Mouse (Mus musculus) gastrocnemius, postnatal 36 days (tissue): Measurements from ENCODE around the gene Kmt2e. TPM values are rescaled to one million over a fixed set of nuclear protein-coding genes. Genes with fewer than 3 reads are reported as not detected.

Experiments
- DNase-seq, 2 experiments: peaks; one replicate each; pipeline ENCODE4 v3.0.0; 2022
- intact Hi-C: fragments of 180-260 bp; cut with DNase I; formaldehyde crosslinking; loops from one replicate; pipeline ENCODE4 v1.15.1; 2025
- total RNA-seq, 2 experiments: library from RNA; stranded (reverse); gene quantifications; 2 replicates each; pipeline ENCODE4 v1.2.3; 2021

Gene Kmt2e
- total RNA-seq, 2 experiments from 2014 or later: 22.2 to 25.6 TPM

DNA sequence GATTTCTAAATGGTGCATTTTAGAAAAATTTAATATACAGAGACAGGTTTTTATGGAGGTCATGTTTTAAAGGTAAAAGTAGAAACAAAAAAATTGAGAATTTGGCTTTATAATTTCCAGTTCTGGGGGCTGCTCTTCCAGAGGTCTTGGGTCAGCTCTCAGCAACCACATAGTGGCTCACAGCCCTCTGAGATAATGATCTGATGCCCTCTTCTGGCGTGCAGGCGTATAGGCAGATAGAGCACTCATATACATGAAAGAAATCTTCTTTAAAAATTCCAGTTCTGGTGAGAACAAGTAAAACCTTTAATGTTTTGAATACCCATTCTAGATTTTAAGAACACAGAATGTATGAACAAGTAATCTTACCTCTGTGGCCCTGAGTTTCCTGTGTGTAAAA, 56.6 kb downstream of the Kmt2e start:
- intact Hi-C loops: no loop called here
- no peak for DNase-seq

DNA sequence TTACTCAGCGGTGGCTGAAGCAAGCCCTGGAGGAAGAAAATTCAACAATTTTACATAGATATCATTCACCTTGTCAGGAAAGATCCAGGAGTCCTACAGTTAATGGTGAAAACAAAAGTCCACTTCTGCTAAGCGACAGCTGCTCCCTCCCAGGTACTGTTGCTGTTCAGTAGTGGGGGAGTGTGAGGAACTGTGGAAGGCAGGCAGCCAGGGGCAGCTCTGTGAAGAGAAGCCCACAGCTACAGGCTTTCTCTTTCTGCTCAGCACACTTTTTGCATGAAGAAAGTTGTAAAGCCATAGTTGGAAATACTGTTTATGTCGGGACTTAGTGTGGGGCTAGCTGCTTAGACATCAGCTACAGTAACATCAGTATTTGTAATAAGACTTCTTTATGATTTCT, 62.2 kb downstream of the Kmt2e start:
- intact Hi-C loops: no loop called here
- DNase-seq: no peak

DNA sequence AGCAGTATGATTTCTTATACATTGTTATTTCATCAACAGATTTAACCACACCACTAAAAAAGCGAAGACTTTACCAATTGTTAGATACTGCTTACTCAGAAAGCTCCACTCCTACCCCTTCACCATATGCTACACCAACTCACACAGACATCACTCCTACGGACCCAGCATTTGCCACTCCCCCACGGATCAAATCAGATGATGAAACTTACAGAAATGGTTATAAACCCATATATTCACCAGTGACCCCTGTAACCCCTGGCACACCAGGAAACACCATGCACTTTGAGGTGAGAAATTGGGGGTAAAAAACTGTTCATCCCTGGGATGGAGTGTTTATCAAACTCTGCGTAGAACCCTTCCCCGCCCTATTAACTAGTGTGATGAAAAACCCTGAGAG, 62.7 kb downstream of the Kmt2e start:
- DNase-seq: no peak
- intact Hi-C loops: no loop called here

DNA sequence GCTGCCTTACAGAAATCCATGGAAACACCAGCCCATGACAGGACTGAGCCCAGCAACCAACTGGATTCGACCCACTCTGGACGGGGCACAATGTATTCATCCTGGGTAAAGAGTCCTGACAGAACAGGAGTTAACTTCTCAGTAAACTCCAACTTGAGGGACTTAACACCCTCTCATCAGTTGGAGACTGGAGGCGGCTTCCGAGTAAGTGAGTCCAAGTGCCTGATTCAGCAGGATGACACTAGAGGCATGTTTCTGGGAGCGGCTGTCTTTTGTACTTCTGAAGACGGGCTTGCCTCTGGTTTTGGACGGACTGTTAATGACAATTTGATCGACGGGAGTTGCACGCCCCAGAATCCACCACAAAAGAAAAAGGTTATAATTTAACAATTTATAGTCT, 63.7 kb downstream of the Kmt2e start:
- intact Hi-C loops: no loop called here
- DNase-seq: no peak

DNA sequence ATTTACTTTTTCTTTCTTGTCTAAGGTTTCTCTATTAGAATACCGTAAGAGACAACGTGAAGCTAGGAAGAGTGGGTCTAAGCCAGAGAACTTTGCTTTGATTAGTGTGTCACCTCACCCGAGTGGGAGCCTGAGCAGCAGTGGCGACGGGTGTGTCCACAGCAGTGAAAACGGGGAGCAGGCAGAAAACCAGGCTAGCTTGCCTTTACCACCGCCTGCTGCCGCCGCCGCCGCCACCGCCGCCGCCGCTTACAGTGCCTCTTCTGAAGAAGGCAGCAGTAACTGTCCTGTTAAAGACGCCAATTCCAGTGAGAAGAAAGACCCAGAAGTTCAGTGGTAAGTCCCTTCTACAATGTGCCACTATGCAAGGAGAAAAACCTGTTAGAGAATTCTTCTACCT, 65.0 kb downstream of the Kmt2e start:
- intact Hi-C loops: no loop called here
- DNase-seq: no peak

DNA sequence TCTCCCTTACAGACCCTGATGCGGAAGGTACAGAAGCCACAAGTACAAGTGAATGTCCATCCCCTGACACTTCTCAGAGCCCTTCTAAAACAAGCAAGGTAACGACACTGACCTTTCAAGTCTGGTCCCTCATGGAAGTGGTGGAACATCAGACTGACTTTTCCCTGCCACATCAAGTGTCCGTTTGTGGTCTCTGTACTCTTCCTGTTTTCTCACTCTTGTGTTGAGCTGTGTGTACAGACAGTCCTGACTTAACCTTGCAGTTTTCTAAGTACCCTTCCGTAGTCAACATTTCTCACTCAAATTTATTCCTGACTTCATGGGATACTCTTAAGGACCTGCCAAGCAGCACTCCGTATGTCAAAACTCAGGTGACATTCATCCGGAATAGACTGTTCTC, 66.5 kb downstream of the Kmt2e start:
- intact Hi-C loops: no loop called here
- no peak for DNase-seq

DNA sequence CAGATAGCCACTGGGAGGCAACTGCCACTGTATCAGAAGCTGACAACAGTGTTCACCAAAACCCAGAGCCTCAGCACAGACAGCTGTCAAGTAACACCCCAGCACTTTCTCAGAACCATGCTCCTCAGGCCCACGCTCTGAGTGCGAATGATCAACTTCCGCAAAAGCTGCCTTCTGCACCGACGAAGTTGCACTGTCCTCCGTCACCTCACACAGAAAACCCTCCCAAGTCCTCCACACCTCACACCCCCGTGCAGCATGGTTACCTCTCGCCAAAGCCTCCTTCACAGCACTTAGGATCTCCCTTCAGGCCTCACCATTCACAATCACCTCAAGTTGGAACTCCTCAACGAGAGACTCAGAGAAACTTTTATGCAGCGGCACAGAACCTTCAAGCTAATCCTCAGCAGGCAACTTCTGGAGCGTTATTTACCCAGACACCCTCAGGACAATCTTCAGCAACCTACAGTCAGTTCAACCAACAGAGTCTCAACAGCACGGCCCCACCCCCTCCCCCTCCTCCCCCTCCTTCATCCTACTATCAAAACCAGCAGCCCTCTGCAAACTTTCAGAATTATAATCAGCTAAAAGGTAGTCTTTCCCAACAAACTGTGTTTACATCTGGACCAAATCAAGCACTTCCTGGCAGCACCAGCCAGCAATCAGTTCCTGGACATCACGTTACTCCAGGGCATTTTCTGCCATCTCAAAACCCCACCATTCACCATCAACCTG, 67.5 kb downstream of the Kmt2e start:
- DNase-seq: no peak
- intact Hi-C loops: no loop called here

DNA sequence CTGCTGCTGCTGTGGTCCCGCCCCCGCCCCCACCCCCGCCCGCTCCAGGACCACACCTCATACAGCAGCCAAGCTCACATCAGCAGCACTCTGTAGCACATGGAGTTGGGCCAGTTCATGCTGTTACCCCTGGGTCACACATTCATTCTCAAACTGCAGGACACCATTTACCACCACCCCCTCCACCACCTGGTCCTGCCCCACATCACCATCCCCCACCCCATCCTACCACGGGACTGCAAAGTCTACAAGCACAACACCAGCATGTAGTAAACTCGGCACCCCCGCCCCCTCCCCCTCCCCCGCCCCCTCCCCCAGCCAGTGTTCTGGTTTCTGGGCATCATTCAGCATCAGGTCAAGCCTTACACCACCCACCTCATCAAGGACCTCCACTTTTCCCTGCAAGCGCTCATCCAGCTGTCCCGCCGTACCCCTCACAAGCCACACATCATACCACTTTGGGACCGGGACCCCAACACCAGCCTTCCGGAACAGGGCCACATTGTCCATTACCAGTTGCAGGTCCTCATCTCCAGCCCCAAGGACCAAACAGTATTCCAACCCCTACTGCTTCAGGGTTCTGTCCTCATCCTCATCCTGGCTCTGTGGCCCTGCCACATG, 68.2 kb downstream of the Kmt2e start:
- intact Hi-C loops: no loop called here
- DNase-seq: no peak

DNA sequence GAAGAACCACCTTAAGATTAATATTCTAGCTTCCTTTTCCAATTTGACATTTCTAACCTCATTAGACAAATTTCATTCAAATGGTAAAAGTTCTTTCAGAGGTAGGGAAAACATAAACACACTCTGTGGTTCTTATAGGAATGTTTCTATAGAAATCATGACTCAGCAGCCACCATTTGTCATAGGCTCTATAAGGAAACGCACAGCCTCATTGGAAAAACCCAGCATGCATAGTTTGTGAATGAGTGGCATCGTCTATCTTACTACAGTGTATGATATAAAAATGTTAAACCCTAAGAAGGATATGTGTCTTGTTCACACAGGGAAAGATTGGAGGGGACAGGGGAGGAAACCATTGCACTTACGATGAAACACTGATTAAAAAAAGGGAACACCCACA, 71.3 kb downstream of the Kmt2e start:
- intact Hi-C loops: no loop called here
- no peak for DNase-seq

DNA sequence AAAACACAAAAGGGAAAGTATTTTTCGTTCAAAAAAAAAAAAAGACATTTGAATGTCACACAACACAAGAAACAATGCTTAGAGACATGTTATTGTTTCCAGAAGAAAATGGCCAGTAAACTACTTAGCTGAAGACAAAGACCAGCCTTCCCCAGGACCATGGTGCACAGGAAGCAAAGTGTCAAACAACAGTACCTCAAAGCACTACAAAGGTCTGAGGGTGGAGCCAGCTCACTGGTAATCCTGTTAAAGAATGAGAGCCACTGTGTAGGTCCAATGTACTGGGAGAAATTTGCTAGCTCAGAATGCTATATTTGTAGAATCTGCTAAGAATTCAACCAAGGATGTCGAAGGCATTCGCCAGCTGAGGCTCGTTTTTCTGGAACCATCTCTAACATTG, 73.0 kb downstream of the Kmt2e start:
- DNase-seq: no peak
- intact Hi-C loops: no loop called here

DNA sequence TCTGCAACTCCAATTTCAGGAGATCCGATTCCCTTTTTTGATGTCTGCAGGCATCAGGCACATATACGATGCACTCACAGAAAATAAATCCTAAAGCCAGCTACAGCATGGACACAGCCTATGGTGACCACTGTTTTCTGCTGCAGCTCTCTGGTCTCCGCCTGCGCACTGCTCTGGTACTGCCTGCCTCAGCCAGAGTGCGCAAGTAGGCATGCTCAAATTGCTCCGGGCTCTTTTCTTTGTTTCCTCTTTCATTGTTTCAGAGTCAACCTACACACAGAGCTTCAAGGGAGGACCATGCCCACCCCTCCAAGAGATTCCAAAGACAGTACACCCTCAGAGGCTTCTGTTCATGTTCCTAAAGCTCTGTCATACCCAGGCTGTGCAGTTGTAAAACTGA, 74.4 kb downstream of the Kmt2e start:
- intact Hi-C loops: no loop called here
- no peak for DNase-seq

DNA sequence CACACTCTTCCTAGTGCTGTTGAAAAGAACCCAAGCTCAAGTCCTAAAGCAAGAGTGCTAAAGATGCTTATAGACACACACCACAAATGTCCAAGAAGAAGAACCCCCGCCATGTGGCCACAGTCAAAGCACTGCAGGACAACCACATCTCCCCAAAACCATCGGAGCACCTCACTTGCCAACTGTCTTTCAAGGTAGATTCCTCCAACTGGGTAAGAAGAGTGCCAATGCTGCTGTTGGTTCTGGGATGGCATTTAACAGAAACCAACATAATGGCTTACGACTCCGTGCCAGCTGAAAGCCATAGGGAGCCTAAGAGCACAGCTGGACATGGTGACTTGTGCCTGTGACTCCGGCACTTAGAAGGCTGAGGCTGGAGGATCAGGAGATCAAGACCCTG, 77.2 kb downstream of the Kmt2e start:
- no peak for DNase-seq
- intact Hi-C loops: no loop called here

DNA sequence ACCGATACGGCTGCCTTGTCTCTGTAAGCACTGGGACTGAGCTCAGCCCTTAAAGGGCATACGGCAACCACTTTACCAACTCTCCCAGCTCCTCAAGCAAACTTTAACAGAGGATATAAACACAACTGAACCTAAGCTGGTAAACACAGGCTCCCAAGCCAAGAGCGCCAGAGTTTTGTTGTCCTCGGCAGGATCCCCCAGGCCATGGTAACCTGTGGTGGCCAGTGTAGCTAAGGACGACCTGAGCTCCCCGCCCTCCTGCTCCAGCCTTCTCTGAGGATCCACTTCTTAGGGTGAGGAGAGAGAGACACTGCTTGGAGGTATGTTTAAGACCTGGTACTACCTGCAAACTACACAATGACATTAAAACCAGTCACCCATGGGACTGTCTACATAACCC, 78.3 kb downstream of the Kmt2e start:
- intact Hi-C loops: no loop called here
- DNase-seq: no peak

DNA sequence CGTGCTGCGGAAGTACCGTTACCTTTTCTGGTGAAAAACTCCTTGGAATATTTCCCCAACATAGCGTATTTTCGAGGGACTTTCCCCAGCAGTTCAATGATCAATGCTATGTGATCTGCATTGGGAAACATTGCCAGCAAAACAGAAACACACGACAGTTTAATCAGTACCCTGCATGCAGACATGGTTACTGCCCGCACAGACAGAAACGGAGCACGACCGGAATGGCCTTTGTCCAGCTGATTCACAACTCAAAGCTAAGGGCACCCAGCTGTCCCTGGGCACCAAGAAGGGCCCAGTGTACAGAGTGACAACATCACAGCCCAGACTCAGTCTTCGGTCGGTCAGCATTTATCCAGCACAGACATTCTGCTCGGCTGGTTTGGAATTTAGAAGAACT, 79.2 kb downstream of the Kmt2e start:
- DNase-seq: no peak
- intact Hi-C loops: no loop called here

DNA sequence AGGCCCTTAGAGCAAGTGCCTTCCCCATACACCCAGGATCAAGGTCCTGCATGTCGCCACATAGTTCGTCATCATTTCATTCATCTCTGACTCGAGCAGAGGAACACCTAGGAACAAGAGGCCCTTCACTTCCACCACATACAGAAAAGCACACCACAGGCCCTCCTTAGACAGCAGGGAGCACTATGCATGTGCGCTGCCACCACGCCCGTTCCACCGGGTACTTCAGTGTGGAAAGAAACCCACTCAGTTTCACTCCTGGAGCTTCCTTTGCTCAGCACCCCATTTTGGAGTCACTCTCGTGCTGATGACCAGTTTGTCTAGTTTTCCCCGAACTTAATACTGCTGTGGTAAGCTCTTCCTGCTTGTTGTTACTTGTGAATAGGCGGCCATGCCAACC, 80.8 kb downstream of the Kmt2e start:
- intact Hi-C loops: no loop called here
- DNase-seq: no peak

DNA sequence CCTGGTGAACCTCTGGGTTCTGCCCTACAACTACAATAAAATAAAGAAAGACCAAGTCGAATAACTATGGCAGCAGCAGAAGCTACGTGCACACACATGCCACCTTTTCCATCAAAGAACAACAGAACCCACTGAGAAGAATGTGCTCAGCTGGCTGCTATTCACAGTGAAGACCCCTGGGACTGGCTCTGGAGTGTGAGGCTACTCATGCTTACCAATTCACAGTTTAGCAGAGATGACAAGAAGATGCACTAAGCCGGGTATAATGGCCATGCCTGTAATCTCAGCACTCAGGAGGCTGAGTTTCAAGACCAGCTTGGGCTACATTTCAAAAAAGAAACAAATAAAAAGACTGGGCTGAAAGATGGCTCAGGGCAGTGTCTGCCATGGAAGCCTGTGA, 82.7 kb downstream of the Kmt2e start:
- intact Hi-C loops: no loop called here
- DNase-seq: no peak

DNA sequence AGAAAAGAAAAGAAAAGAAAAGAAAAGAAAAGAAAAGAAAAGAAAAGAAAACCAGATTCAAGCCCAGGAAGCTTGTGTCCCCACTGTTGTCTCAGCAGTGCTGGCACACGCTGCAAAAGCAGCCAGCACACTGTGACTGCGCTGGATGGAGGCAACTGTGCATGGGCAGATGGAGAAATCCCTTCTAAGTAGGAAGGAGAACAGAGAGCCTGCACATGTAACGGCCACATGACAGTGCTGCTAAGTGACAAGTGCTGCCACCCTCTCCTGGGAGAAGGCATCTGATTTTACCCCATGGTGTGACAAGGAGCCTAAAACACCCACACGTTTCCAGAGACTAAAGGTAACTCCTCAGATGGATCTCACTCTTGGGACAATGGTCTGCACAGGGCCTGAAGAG, 83.6 kb downstream of the Kmt2e start:
- intact Hi-C loops: no loop called here

DNA sequence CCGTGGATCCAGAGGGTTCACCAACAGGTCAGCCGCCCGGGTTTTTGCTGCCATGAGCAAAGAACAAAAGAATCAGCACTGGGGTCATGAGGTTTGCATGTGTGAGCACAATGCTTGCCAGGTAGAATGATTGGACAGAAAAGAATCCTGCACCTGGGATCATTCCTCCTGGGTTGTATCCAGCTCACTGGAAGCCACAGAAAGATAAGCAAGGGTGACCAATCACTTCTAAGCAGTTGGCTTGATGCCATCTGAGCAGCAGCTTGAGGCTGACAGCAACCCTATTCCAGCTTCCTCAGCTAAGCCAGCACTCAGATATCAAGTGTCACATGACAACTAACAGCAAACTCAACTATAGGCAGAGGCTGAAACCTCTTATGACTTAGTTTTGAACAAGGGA, 84.4 kb downstream of the Kmt2e start:
- DNase-seq: no peak

More for the DNA sequence above, 83.6 kb downstream of the Kmt2e start:
- no peak for DNase-seq

DNA sequence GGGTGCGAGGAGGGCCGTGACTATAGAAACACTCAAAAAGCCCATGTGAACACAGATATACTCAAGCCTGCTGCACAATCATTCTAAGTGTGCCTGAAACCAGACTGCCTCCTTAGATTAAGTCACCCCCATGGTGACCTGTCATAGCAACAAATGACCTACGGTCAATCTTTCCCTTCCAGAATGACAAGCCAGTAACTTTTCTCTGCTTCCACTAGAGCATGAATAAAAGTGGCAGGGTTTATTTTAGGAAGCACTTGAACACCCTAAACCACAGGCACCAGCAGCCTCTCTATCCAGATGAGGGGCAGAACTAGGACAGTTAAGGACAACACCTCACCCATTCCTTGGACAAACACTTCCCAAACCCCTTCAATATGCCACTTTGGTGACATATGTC, 85.4 kb downstream of the Kmt2e start:
- DNase-seq: no peak
- intact Hi-C loops: no loop called here

More for the DNA sequence above, 84.4 kb downstream of the Kmt2e start:
- intact Hi-C loops: no loop called here

DNA sequence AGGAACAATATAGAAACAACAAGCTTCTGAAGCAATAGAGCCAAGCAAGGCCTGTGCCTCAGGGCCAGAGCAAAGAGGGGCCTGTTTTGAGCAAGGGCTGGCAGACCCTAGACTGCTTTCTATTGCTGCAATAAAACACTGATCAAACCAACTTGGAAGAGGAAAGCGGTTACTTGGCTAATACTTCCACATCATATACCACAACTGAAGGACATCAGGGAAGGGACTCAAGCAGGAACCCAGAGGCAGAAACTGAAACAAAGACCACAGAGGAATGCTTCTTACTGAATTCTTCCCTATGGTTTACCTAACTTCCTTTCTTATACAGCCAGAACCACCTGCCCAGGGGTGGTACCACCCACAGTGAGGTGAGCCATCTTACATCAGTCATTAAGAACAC, 87.4 kb downstream of the Kmt2e start:
- intact Hi-C loops: no loop called here

DNA sequence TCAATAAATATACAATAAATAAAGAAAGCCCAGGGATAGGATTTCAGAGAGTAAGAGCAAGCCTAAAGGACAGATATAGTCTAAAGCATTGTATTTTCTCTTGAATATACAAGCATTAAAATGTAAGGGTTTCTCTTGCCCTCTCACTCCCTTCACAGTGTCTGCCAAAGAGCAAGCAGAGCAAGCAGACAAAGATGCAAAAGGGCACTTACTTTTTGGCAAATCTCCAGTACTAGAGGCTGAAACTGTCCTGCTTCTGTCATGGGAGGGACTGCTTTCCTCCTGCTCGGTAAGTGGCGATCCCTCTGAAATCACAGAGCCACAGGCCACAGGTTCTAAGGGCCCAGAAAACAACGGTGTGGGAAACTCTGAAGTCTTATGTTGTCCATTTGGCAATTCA, 89.7 kb downstream of the Kmt2e start:
- DNase-seq: no peak
- intact Hi-C loops: no loop called here

More for the DNA sequence above, 87.4 kb downstream of the Kmt2e start:
- DNase-seq: no peak

DNA sequence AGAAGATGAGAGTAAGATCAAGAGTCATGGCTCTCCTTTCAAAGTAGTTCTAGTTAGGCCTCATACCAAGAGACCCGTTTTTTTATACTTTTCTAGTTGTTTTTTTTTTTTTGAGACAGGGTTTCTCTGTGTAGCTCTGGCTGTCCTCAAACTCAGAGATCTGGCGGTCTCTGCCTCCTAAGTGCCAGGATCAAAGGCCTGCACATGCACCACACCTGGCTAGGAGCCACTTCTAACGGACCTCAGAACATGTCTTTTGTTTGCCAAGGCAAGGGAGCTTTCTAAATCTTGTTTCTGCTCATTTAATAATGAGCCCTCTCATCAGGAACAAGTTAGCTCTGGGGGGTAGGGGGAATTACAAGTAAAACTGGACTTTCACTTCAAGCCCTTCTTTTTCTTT, 90.4 kb downstream of the Kmt2e start:
- intact Hi-C loops: no loop called here
- DNase-seq: no peak

DNA sequence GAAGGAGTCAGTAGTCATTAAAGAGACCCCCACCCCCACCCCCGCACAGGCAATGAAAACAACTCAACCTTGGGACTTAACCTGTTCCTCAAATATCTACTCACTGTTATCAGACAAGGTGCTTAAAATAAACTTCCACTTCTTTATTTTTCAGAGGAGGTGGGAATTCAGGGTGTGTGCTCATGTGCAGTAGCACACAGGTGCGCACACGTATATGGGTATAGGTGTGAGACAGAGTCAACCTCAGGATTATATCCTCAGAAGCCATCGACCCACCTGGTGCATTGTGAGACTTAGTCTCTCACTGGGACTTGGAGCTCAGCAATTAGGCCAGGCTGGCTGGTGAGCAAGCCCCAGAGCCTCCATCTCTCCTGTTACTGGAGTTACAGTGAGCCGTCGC, 96.9 kb downstream of the Kmt2e start:
- intact Hi-C loops: no loop called here
- DNase-seq: no peak
